Mouse (Mus musculus) stomach, postnatal 0 days (tissue): ENCODE data around the gene Ripor2. TPM values are rescaled to one million over a fixed set of nuclear protein-coding genes. Genes with fewer than 3 reads are reported as not detected.

Source experiments
- ATAC-seq: fragments of 200-750 bp; cut with Nextera tagmentation; 2 replicates; pipeline ENCODE4 v1.8.0; 2017; ENCODE audit not compliant: low FRiP score, low TSS enrichment
- DNase-seq: peaks from one replicate; pipeline ENCODE4 v3.0.0-alpha.2; 2016; ENCODE audit warnings: low spot score
- H3K27ac ChIP-seq: fragments of 300-500 bp; sonication (generic); replicated peaks from 2 replicates; pipeline ENCODE4 v1.5.1; 2014; ENCODE audit warnings: mild to moderate bottlenecking, control low read depth
- H3K27me3 ChIP-seq: fragments of 300-500 bp; sonication (generic); 2 replicates; pipeline ENCODE4 v1.6.1; 2014; ENCODE audit warnings: low read length; ENCODE audit not compliant: control insufficient read depth, insufficient read depth
- H3K36me3 ChIP-seq: fragments of 300-500 bp; sonication (generic); 2 replicates; pipeline ENCODE4 v1.6.1; 2014; ENCODE audit warnings: low read length, mixed read lengths; ENCODE audit not compliant: control insufficient read depth, insufficient read depth
- H3K4me1 ChIP-seq: fragments of 300-500 bp; sonication (generic); replicated peaks from 2 replicates; pipeline ENCODE4 v1.6.1; 2014; ENCODE audit warnings: antibody characterized with exemption; ENCODE audit not compliant: control insufficient read depth, insufficient read depth
- H3K4me2 ChIP-seq: fragments of 300-500 bp; sonication (generic); replicated peaks from 2 replicates; pipeline ENCODE4 v1.6.1; 2014; ENCODE audit warnings: low read depth, mild to moderate bottlenecking, control low read depth, moderate library complexity
- H3K4me3 ChIP-seq: fragments of 300-500 bp; sonication (generic); 2 replicates; pipeline ENCODE4 v1.5.1; 2014; ENCODE audit warnings: low read depth, low read length, control low read depth
- H3K9ac ChIP-seq: fragments of 300-500 bp; sonication (generic); 2 replicates; pipeline ENCODE4 v1.6.1; 2014; ENCODE audit warnings: mild to moderate bottlenecking, low read length, control low read depth, mixed read lengths
- H3K9me3 ChIP-seq: fragments of 300-500 bp; sonication (generic); 2 replicates; pipeline ENCODE4 v1.6.1; 2016; ENCODE audit warnings: low read length; ENCODE audit not compliant: control insufficient read depth
- CTCF ChIP-seq: IDR thresholded peaks from 2 replicates; pipeline ENCODE4 v1.5.1; 2016; ENCODE audit warnings: antibody characterized with exemption, low read depth, mild to moderate bottlenecking, moderate library complexity
- EP300 ChIP-seq: optimal IDR thresholded peaks from 2 replicates; pipeline ENCODE3; 2016; ENCODE audit warnings: antibody characterized with exemption
- WGBS: fragments of 180-500 bp; shearing (Covaris S2); extraction: QIAGEN DNeasy Blood & Tissue Kit; methylation state at CpG from one replicate; pipeline ENCODE4 v1.1.7; 2014; 5-methylcytosine and 5-hydroxymethylcytosine counted together
- polyA plus RNA-seq: library from polyadenylated mRNA; unstranded; fragments of >200 nt; fragmentation: Nextera tagmentation; extraction: Ambion mirVana; gene quantifications from 2 replicates; pipeline ENCODE4 v1.2.1, GENCODE M21; 2015

Ripor2 gene
- polyA plus RNA-seq, 1 experiment from 2014 or later, result 1.6 TPM

DNA sequence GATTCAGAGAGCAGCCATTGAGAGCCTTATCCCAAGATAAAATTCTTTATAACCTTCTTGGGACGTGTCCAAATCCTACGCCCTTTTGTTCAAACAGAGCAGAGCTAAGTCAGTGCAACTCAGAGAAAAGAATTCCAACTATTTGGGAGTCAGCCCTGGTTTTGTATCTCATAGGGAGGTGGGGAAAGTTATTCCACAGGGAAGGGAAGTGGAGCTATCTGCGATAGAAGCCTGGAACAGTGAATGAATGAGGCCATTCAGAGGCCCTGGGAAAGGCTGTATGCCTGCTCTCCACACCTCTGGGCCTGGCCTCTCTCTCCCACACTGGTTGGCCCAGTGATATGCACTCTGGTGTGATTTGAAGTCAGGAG is 16.1 kb upstream of the Ripor2 start:
- no peaks in the 10 kb centered on the region for H3K9me3 ChIP-seq
- no peak overlapping the region for H3K9ac ChIP-seq
- H3K27me3 ChIP-seq, result no peaks in the 10 kb centered on the region
- H3K27ac ChIP-seq, result peak overlapping the region; percentile 70
- 3% methylated on average over 3 of the region's 3 CpGs for WGBS
- peaks cover 5% of the 10 kb centered on the region; the same call in 1 of the 2 replicates for H3K4me1 ChIP-seq
- H3K4me2 ChIP-seq, result no peak overlapping the region
- no peak overlapping the region for H3K4me3 ChIP-seq
- H3K36me3 ChIP-seq, result no peaks in the 10 kb centered on the region
- no peak for TF ChIP-seq EP300
- no peak for TF ChIP-seq CTCF
- ATAC-seq (peak; percentile 87), DNase-seq (no peak)

DNA sequence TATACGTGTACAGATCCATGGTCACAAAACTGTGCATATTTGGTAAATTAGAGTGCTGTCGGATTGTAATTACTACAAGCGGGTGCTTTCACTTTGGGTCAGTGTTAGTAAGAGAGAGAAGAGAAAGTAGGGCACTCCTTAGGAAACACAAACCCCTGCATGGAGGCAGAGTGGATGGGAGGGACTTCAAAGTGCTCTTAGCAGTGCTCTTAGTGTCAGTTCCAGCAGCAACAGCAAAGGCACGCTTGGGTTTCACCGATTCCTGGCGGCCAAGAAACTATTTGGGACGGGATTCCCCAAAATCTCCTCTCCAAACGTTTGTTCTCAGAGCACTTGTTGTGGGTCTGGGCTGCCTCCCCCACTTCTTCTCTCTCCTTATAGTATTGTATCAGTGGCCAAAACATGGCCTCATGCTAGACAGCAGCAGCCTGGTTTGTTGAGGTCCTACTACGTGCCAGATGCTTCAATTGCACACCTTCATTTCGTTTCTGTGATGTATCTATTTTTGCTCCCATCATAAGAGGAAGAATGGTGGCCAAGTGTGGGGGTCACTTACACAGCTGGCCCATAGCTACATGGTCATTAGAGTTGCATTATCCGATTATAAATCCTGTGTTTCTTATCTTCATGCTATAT is 14.7 kb upstream of the Ripor2 start:
- no peak overlapping the region for H3K4me3 ChIP-seq
- DNase-seq (no peak), ATAC-seq (no peak)
- no peaks in the 10 kb centered on the region for H3K36me3 ChIP-seq
- peaks cover 5% of the 10 kb centered on the region; the same call in 1 of the 2 replicates for H3K4me1 ChIP-seq
- no peak for TF ChIP-seq EP300
- no peak for TF ChIP-seq CTCF
- H3K9me3 ChIP-seq, result no peaks in the 10 kb centered on the region
- H3K27me3 ChIP-seq, result no peaks in the 10 kb centered on the region
- H3K4me2 ChIP-seq, result no peak overlapping the region
- H3K9ac ChIP-seq, result no peak overlapping the region
- H3K27ac ChIP-seq, result no peak overlapping the region
- WGBS, result 73% methylated on average over 11 of the region's 11 CpGs

DNA sequence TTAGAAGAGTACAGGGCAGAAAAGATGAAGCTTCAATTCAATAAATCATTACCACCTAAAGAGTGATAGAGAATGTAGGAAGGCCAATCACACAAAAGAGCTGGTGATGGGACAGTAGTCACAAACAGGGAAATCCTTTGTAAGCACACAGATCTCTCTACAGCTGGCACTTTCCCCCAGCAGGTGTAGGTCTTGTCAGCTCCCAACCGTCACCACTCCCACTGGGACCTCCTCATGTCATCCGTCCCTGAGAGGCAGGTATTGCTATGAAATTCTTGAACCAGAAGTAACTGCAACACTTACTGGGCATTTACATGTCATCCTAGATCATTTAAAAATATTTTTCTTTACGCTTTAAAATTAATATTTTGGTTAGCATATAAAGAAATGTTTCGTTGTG is 12.9 kb upstream of the Ripor2 start:
- TF ChIP-seq EP300, result no peak
- TF ChIP-seq CTCF, result no peak
- H3K4me2 ChIP-seq, result no peak overlapping the region
- H3K4me3 ChIP-seq, result no peak overlapping the region
- H3K27ac ChIP-seq, result no peak overlapping the region
- H3K27me3 ChIP-seq, result no peaks in the 10 kb centered on the region
- 84% methylated on average over 4 of the region's 4 CpGs for WGBS
- H3K4me1 ChIP-seq, result peaks cover 5% of the 10 kb centered on the region; the same call in 1 of the 2 replicates
- ATAC-seq, result no peak
- DNase-seq, result no peak
- H3K36me3 ChIP-seq, result no peaks in the 10 kb centered on the region
- H3K9ac ChIP-seq, result no peak overlapping the region
- H3K9me3 ChIP-seq, result no peaks in the 10 kb centered on the region

DNA sequence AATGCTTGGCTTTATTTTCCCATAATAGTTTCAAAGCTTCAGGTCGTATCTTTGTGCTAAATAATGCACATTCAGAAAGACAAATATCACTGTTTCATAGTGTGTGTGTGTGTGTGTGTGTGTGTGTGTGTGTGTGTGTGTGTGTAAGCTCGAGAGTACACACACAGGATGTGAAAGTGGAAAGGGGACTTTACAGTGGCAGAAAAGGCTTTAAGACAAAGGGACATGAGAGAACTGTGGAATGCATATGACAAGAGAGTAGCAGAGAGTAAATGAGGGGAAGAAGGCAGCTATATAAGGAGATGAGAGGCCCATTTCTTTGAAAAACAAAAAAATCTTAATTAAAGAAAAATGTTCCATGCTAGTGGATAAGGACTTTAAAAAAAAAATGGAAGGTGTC is 11.3 kb upstream of the Ripor2 start:
- WGBS, result 40% methylated on average over 2 of the region's 2 CpGs
- no peak overlapping the region for H3K4me3 ChIP-seq

DNA sequence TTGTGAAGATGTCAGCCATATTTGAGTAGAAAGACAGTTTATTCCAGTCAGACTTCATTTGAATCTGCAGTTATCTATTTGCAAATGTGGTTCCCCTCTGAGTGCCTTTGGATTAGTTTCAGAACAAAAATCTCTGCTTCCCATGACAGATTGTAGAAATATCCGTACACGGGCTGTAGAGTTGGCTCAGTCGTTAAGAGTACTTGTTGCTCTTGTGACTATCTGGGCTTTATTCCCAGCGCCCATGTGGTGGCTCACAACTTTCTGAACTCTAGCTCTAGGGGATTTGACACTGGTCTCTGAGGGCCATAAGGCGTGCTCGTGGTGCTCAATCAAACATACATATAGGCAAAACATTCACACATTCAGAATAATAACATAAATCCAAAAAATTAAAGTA is 10.1 kb upstream of the Ripor2 start:
- Histone ChIP-seq H3K4me3 (no peak overlapping the region), H3K9ac (no peak overlapping the region), H3K4me2 (no peak overlapping the region), H3K9me3 (no peaks in the 10 kb centered on the region), H3K27me3 (no peaks in the 10 kb centered on the region), H3K27ac (no peak overlapping the region), H3K4me1 (peaks cover 5% of the 10 kb centered on the region; the same call in 1 of the 2 replicates), H3K36me3 (no peaks in the 10 kb centered on the region)
- TF ChIP-seq CTCF, result no peak
- TF ChIP-seq EP300, result no peak
- WGBS, result 65% methylated on average over 6 of the region's 6 CpGs
- ATAC-seq (no peak), DNase-seq (no peak)

More for the DNA sequence above, 11.3 kb upstream of the Ripor2 start:
- H3K27ac ChIP-seq, result no peak overlapping the region
- no peak for ATAC-seq
- no peaks in the 10 kb centered on the region for H3K36me3 ChIP-seq
- TF ChIP-seq CTCF (no peak), EP300 (no peak)
- no peaks in the 10 kb centered on the region for H3K9me3 ChIP-seq
- no peak overlapping the region for H3K9ac ChIP-seq
- H3K27me3 ChIP-seq, result no peaks in the 10 kb centered on the region
- H3K4me2 ChIP-seq, result no peak overlapping the region
- peaks cover 5% of the 10 kb centered on the region; the same call in 1 of the 2 replicates for H3K4me1 ChIP-seq
- DNase-seq, result no peak

DNA sequence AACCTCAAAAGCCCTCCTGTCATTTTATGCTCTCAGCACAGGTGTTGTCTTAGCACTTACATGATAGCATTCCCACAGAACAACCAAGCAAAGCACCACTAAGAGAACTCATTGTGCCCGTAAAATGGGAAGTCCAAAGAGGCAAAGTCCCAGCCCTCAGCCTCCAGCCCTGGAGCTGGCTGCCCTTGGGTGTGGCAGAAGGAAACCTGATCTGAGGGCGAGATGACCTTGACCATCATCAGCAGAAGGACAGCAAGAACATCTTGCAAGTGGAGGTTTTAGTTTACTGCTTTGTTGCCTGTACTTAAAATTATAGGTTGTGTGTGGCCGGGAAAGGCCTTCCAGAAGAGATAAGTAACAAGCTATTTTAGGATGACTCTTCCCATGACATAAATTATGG is 6.9 kb upstream of the Ripor2 start:
- TF ChIP-seq CTCF (no peak), EP300 (no peak)
- no peak overlapping the region for H3K4me2 ChIP-seq
- no peak overlapping the region for H3K27ac ChIP-seq
- H3K27me3 ChIP-seq, result no peaks in the 10 kb centered on the region
- DNase-seq (no peak), ATAC-seq (no peak)
- no peak overlapping the region for H3K9ac ChIP-seq
- H3K36me3 ChIP-seq, result no peaks in the 10 kb centered on the region
- H3K4me1 ChIP-seq, result no peaks in the 10 kb centered on the region
- H3K4me3 ChIP-seq, result no peak overlapping the region
- 83% methylated on average over 3 of the region's 3 CpGs for WGBS
- H3K9me3 ChIP-seq, result no peaks in the 10 kb centered on the region
